Mouse (Mus musculus): ENCODE data around the gene Nrtn.

GRCm38 (mm10) chr17:56716655-56717362, 40.5 kb downstream of the Nrtn start:
- TF ChIP-seq EP300 (IDR thresholded peaks at IDR 0.05), result no peak
- no peak for TF ChIP-seq CTCF (IDR thresholded peaks at IDR 0.05)

Measured in lung, postnatal 0 days (tissue).